Comparison of ENCODE assay signal across 26 mouse cellular contexts in the genomic region with DNA sequence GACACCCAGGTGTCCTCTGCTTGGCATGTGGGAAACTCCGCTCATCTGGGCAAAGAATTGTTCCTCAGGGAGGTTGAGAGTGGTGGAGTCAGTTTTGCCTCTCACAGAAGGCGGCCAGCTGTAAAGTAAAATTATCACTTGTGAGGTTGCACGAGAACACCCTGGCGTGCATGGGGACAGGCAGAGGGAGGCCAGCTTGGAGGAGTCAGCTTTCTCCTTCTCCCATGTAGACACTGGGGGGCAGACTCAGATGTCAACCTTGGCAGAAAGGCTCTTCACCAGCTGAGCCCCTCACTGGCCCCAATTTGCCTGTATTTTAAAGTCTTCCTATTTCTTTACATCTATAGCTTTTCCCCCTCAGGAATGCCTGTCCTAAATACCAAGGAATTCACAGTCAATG. TPM values are rescaled to one million over a fixed set of nuclear protein-coding genes. Genes with fewer than 3 reads are reported as not detected.
DNase-seq lines count a peak whose midpoint lies in the region; ATAC-seq and TF ChIP-seq lines count a peak whose summit lies in the region.
"Had no signal": no experiment of that assay in that cellular context is flagged by ENCODE, and none has a peak within 500 bp of the region (broad histone marks: within the 10 kb centered on the region; RNA-seq: fewer than 3 reads in every experiment).

No protein-coding gene starts in this region.

- ATAC-seq in kidney, embryonic 14.5 days (ENCODE audit: low FRiP score, low TSS enrichment), result peak; percentile 62; the same call in 1 of the 2 replicates
- no peak for ATAC-seq in lung, embryonic 14.5 days (ENCODE audit: insufficient read depth)
- ATAC-seq: activated CD4-positive, CD25-positive, alpha-beta regulatory T cell, adult 4 months; forebrain, embryonic 14.5 days; hindbrain, embryonic 16.5 days; liver, postnatal 0 days; midbrain, embryonic 13.5 days had no signal

- H3K4me2 ChIP-seq in kidney, embryonic 14.5 days (replicated peaks; ENCODE audit: low read depth, low read length), result no peak overlapping the region
- no peak overlapping the region for H3K4me2 ChIP-seq in lung, embryonic 14.5 days
- no peak overlapping the region for H3K4me2 ChIP-seq in CH12.LX (ENCODE audit: insufficient read depth, low read depth, poor library complexity, severe bottlenecking)
- H3K4me2 ChIP-seq: embryonic facial prominence, embryonic 15.5 days; heart, embryonic 12.5 days; limb, embryonic 12.5 days; liver, embryonic 11.5 days; midbrain, embryonic 13.5 days had no signal

- in situ Hi-C loops in CH12.LX (cut with MboI; ENCODE audit: low pct_ligation_motif_present, low pct_unique_long_range_greater_than_20kb, low sequenced_read_pairs), result no loop called here

- no peaks in the 10 kb centered on the region for H3K4me1 ChIP-seq in kidney, embryonic 14.5 days (ENCODE audit: control insufficient read depth, insufficient read depth, low read length)
- H3K4me1 ChIP-seq in lung, embryonic 14.5 days (ENCODE audit: insufficient read depth), result no peaks in the 10 kb centered on the region
- peaks cover 5% of the 10 kb centered on the region for H3K4me1 ChIP-seq in lung, adult 2 months (ENCODE audit: control insufficient read depth, insufficient read depth, low read length)
- H3K4me1 ChIP-seq in CH12.LX (ENCODE audit: control insufficient read depth in 1 of 2, insufficient read depth in 2 of 2), result peaks cover 0 to 30% of the 10 kb centered on the region in 2 experiments; a peak in 2 of 4 replicates
- H3K4me1 ChIP-seq in brown adipose tissue, adult 24 weeks (ENCODE audit: control insufficient read depth, insufficient read depth, insufficient read length, low read length), result peaks cover 14% of the 10 kb centered on the region
- H3K4me1 ChIP-seq in limb, embryonic 10.5 days, result peaks cover 18% of the 10 kb centered on the region
- H3K4me1 ChIP-seq: megakaryocyte, embryonic 14.5 days; midbrain, embryonic 13.5 days had no signal

- H3K79me2 ChIP-seq in CH12.LX (replicated peaks; ENCODE audit: control insufficient read depth, extremely low read depth, insufficient read depth, poor library complexity, severe bottlenecking), result no peaks in the 10 kb centered on the region

- no peak overlapping the region; the same call in 1 of the 2 replicates for H3K27ac ChIP-seq in kidney, embryonic 14.5 days (ENCODE audit: low read depth, low read length)
- peak overlapping the region; percentile 38; the same call in 1 of the 2 replicates for H3K27ac ChIP-seq in lung, embryonic 14.5 days (ENCODE audit: low read depth)
- no peak overlapping the region for H3K27ac ChIP-seq in CH12.LX (ENCODE audit: insufficient read depth, low read depth)
- peak overlapping the region; percentile 57 for H3K27ac ChIP-seq in brown adipose tissue, adult 24 weeks (replicated peaks; ENCODE audit: low read depth, low read length)
- H3K27ac ChIP-seq in limb, embryonic 10.5 days, result no peak overlapping the region
- H3K27ac ChIP-seq: embryonic facial prominence, embryonic 15.5 days; hindbrain, embryonic 10.5 days; limb, embryonic 12.5 days; midbrain, embryonic 13.5 days had no signal

- dilution Hi-C loops in CH12.LX (cut with MboI; ENCODE audit: extremely low pct_ligation_motif_present, extremely low pct_unique_long_range_greater_than_20kb, low sequenced_read_pairs), result no loop called here

- no peak for TF ChIP-seq CTCF in lung, embryonic 14.5 days (IDR thresholded peaks at IDR 0.05; ENCODE audit: low read depth)
- no peak for TF ChIP-seq CTCF in lung, adult 2 months (IDR thresholded peaks at IDR 0.05; ENCODE audit: insufficient read depth, low read length)
- TF ChIP-seq CTCF in CH12.LX (conservative IDR thresholded peaks at IDR 0.05 in 1 of 2, IDR thresholded peaks at IDR 0.05 in 1 of 2; ENCODE audit: low read depth in 2 of 2, low read length in 2 of 2), result 0 out of 4 replicates have a peak, but pooled peaks of 1 of the 2 experiments have one; percentile 7

- no peak; the same call in none of the 2 replicates for TF ChIP-seq RAD21 in CH12.LX (IDR thresholded peaks at IDR 0.05; ENCODE audit: low read depth, low read length)

- H3K36me3 ChIP-seq in kidney, embryonic 14.5 days (ENCODE audit: control insufficient read depth, insufficient read depth, low read length), result no peaks in the 10 kb centered on the region
- H3K36me3 ChIP-seq in lung, embryonic 14.5 days (ENCODE audit: insufficient read depth), result no peaks in the 10 kb centered on the region
- no peaks in the 10 kb centered on the region for H3K36me3 ChIP-seq in CH12.LX (replicated peaks in 1 of 2; ENCODE audit: control insufficient read depth in 1 of 2, insufficient read depth in 1 of 2, low read length in 1 of 2)
- no peaks in the 10 kb centered on the region for H3K36me3 ChIP-seq in limb, embryonic 10.5 days
- H3K36me3 ChIP-seq: embryonic facial prominence, embryonic 15.5 days; hindbrain, embryonic 10.5 days; limb, embryonic 12.5 days; midbrain, embryonic 13.5 days had no signal

- H3K4me3 ChIP-seq in kidney, embryonic 14.5 days (ENCODE audit: low read length), result no peak overlapping the region
- no peak overlapping the region for H3K4me3 ChIP-seq in lung, embryonic 14.5 days (ENCODE audit: low read depth, low read length)
- H3K4me3 ChIP-seq in lung, adult 2 months (replicated peaks; ENCODE audit: extremely low read depth, low read depth, low read length), result no peak overlapping the region
- no peak overlapping the region for H3K4me3 ChIP-seq in CH12.LX (replicated peaks in 1 of 3; ENCODE audit: low read depth in 2 of 3, low read length in 2 of 3, poor library complexity in 1 of 3)
- no peak overlapping the region for H3K4me3 ChIP-seq in brown adipose tissue, adult 24 weeks (ENCODE audit: insufficient read depth, low read depth, low read length)
- H3K4me3 ChIP-seq in limb, embryonic 10.5 days, result no peak overlapping the region
- H3K4me3 ChIP-seq: embryonic facial prominence, embryonic 15.5 days; heart, embryonic 12.5 days; hindbrain, embryonic 10.5 days; limb, embryonic 12.5 days; megakaryocyte, embryonic 14.5 days; midbrain, embryonic 13.5 days had no signal

- WGBS in kidney, embryonic 14.5 days, result 16% methylated on average over 4 of the region's 4 CpGs
- 40% methylated on average over 4 of the region's 4 CpGs for WGBS in lung, embryonic 14.5 days
- WGBS in lung, adult 2 months, result 58% methylated on average over 4 of the region's 4 CpGs
- WGBS in limb, embryonic 10.5 days, result 63% methylated on average over 4 of the region's 4 CpGs

- TF ChIP-seq POLR2A in lung, adult 2 months (IDR thresholded peaks at IDR 0.05; ENCODE audit: borderline replicate concordance, extremely low read depth, low read depth, low read length), result no peak
- TF ChIP-seq POLR2A in CH12.LX (IDR thresholded peaks at IDR 0.05; ENCODE audit: low read depth, low read length), result no peak

- TF ChIP-seq EP300 in CH12.LX (IDR thresholded peaks at IDR 0.05; ENCODE audit: low read length), result no peak

- H3K27me3 ChIP-seq in kidney, embryonic 14.5 days (ENCODE audit: control insufficient read depth, insufficient read depth, low read length), result no peaks in the 10 kb centered on the region
- no peaks in the 10 kb centered on the region for H3K27me3 ChIP-seq in lung, embryonic 14.5 days (ENCODE audit: insufficient read depth, low read length)
- H3K27me3 ChIP-seq in CH12.LX (replicated peaks), result no peaks in the 10 kb centered on the region
- no peaks in the 10 kb centered on the region for H3K27me3 ChIP-seq in limb, embryonic 10.5 days (ENCODE audit: low read depth, poor library complexity, severe bottlenecking)
- H3K27me3 ChIP-seq: embryonic facial prominence, embryonic 15.5 days; heart, embryonic 12.5 days; limb, embryonic 12.5 days; midbrain, embryonic 13.5 days had no signal

- no peak overlapping the region for H3K9ac ChIP-seq in kidney, embryonic 14.5 days (ENCODE audit: low read depth, low read length)
- H3K9ac ChIP-seq in lung, embryonic 14.5 days, result no peak overlapping the region
- no peak overlapping the region for H3K9ac ChIP-seq in CH12.LX (ENCODE audit: insufficient read depth, low read depth)
- H3K9ac ChIP-seq: embryonic facial prominence, embryonic 15.5 days; heart, embryonic 12.5 days; limb, embryonic 12.5 days; liver, postnatal 0 days; midbrain, embryonic 13.5 days had no signal

- no peaks in the 10 kb centered on the region; the same call in 1 of the 2 replicates for H3K9me3 ChIP-seq in kidney, embryonic 14.5 days (ENCODE audit: control insufficient read depth, low read length)
- H3K9me3 ChIP-seq in lung, embryonic 14.5 days (ENCODE audit: low read depth, low read length), result no peaks in the 10 kb centered on the region
- H3K9me3 ChIP-seq in CH12.LX (replicated peaks; ENCODE audit: low read length), result peaks cover 3% of the 10 kb centered on the region
- H3K9me3 ChIP-seq in limb, embryonic 10.5 days (replicated peaks), result no peaks in the 10 kb centered on the region
- H3K9me3 ChIP-seq: embryonic facial prominence, embryonic 15.5 days; hindbrain, embryonic 10.5 days; limb, embryonic 12.5 days; midbrain, embryonic 13.5 days had no signal

- no peak for DNase-seq in kidney, adult 9 months
- DNase-seq in lung, embryonic 14.5 days, result no peak
- no peak for DNase-seq in lung, adult 2 months
- peak; percentile 6 for DNase-seq in CH12.LX (ENCODE audit: extremely low read depth)
- no peak for DNase-seq in limb, embryonic 10.5 days (ENCODE audit: low spot score)
- DNase-seq: adrenal gland, adult 8-10 months; cerebellum, adult 18-20 months; cerebellum, postnatal 36 days; embryo, embryonic 11 days; heart, postnatal 10 days; kidney, adult 18-20 months; liver, postnatal 0 days; thymus, postnatal 25 days had no signal

TF ChIP-seq in CH12.LX, 34 proteins besides CTCF, POLR2A, EP300 and RAD21 (continues in another document):
- TF ChIP-seq CHD2 (IDR thresholded peaks at IDR 0.05; ENCODE audit: low read length) (no peak), ZMIZ1 (IDR thresholded peaks at IDR 0.05; ENCODE audit: low read depth, low read length) (no peak), ETS1 (conservative IDR thresholded peaks at IDR 0.05; ENCODE audit: low read depth, low read length) (no peak), MYC (IDR thresholded peaks at IDR 0.05; ENCODE audit: low read depth, low read length) (no peak), ZC3H11A (IDR thresholded peaks at IDR 0.05; ENCODE audit: low read depth, low read length) (no peak), TBP (conservative IDR thresholded peaks at IDR 0.05; ENCODE audit: low read depth, low read length) (no peak), POLR2AphosphoS2 (IDR thresholded peaks at IDR 0.05; ENCODE audit: low read depth, low read length) (no peak), HCFC1 (IDR thresholded peaks at IDR 0.05; ENCODE audit: low read depth, low read length) (no peak)

RNA-seq across cellular contexts. Expression of a gene that starts 35.3 kb away (rescaled TPM):
- polyA plus RNA-seq in kidney, embryonic 14.5 days (2014; fragmentation: Nextera tagmentation; extraction: Ambion mirVana), result 13.7 and 15.2 TPM in 2 replicates
- 16.1 and 28.3 TPM in 2 replicates for polyA plus RNA-seq in lung, embryonic 14.5 days (2014; fragmentation: Nextera tagmentation; extraction: Ambion mirVana)
- polyA plus RNA-seq in lung, adult 2 months (2012; rRNA removed), result 7.0 and 13.8 TPM in 2 replicates
- total RNA-seq in CH12.LX (2012; rRNA removed) (0.17 and 0.34 TPM in 2 replicates), CH12.LX (2014; rRNA removed) (not detected in 2 replicates)
- polyA plus RNA-seq in CH12.LX (2012; ENCODE audit: insufficient read length, low read depth), result 0.17 and 0.18 TPM in 2 replicates
- polyA plus RNA-seq in brown adipose tissue, adult 24 weeks (2012; ENCODE audit: insufficient read depth, insufficient read length, missing spikeins), result 11.8 and 13.8 TPM in 2 replicates
- 23.3 and 27.9 TPM in 2 replicates for polyA plus RNA-seq in limb, embryonic 10.5 days (2016; fragmentation: Nextera tagmentation; extraction: Ambion mirVana)
- total RNA-seq: monocyte, adult 5-6 weeks had no signal
- polyA plus RNA-seq: activated CD4-positive, CD25-positive, alpha-beta regulatory T cell, adult 4 months had no signal

Comparison
In these comparisons a context has a peak if more than half of its experiments do, and no peak if none do; other contexts are left out.
1. H3K27ac ChIP-seq: peak in lung, embryonic 14.5 days (single experiment) and brown adipose tissue, adult 24 weeks (single experiment); none in kidney, embryonic 14.5 days (single experiment), CH12.LX (single experiment) and limb, embryonic 10.5 days (single experiment).